Mouse (Mus musculus) urinary bladder, postnatal 4 days (tissue): ENCODE measurements around the gene Txndc12.
A peak's percentile ranks its signal among the peaks of the same experiment; 100 is the strongest.

Experiments used
- DNase-seq, 2 experiments: peaks; one replicate each; pipeline ENCODE4 v3.0.0; 2021 to 2022; ENCODE audit warnings: low spot score in 2 of 2

The Txndc12 gene

DNA sequence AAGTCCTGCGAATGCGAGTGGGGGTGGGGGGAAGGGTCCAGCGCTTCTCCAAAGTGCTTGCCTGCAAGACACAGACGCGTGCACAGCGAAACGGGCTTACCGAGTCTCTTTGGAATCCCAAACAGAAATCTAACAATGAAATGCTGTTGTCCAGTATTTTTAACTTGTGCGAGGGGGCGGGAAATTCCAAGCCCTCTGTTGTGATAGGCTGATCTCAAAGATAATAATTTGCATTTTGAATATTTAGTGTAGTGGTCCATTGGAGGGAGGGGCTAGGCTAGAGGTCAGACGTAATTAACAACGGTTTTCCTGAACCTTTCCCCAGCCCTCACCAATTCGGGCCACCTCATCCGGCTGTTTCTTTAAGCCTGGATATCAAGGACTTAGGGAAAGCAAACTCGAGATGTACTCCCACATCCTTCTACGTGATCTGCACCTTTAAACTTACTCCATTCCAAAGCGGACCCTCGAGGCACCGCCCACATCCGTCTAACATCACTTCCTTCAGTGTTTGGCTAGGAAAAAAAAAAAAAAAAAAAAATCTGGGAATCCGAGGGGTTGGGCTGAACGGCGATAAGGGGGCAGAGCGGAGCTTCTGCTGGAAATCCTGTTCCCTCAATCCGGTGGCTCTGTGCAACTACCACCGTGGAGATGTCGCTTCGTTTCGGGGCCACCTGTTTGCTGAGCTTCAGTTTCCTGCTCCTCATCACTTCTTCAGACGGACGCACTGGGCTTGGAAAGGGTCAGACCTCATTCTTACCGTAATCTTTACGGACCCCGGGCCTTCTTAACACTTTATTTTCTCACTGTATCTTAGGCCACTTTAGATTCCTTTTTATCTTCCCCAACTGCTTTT is at the start of gene Txndc12:
Gene Txndc12 (plus strand): TSS at position 487 of the 856 bp plus-strand sequence.
- DNase-seq, result peak; percentile 76 to 77

DNA sequence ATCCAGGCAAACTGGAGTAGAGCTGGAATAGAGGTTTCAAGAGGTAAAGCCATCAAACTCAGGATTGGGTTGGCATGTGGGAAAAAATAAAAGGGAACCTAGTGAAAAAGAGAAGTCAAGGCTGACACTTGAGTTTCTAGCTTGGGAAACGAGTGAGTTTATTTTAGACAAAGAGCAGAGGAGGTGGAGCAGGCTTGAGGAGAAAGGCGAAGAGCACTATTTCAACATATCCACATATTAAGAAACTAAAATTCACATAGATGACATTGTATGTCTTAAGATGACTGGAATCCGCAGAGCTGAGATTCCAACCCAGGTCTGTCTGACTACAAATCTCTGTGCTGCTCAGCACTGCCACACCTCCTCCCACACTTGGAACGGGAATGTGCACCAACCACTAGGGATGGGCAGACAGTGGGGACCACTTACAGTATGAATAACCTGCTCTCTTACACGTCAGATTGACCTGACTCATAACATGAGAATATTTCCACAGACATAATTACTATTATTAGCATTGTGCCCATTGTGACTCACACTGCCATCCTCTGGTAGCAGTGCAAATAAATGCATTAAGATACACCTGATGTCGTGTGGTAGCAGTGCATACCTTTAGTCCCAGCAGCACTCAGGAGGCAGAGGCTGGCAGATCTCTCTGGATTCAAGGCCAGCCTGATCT is 45.0 kb upstream of the Txndc12 start:
- DNase-seq, result no peak

DNA sequence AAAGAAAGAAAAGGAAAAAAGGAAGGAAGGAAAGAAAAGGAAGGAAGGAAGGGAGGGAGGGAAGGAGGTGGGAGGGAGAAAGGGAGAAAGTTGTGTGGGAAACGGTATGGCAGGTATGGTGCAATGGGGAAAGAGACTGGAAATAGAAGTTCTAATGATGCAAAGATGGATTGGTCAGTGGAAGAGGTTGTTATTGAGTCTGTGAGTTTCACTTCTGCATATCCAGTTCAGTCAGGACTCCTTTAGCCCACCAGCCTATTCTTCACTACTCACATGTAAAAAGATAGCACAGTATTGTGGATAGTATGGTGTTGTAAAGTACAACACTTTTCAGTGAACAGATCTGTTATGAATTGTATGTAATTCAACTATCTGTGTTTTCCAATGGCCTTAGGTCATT is 43.9 kb upstream of the Txndc12 start:
- no peak for DNase-seq

DNA sequence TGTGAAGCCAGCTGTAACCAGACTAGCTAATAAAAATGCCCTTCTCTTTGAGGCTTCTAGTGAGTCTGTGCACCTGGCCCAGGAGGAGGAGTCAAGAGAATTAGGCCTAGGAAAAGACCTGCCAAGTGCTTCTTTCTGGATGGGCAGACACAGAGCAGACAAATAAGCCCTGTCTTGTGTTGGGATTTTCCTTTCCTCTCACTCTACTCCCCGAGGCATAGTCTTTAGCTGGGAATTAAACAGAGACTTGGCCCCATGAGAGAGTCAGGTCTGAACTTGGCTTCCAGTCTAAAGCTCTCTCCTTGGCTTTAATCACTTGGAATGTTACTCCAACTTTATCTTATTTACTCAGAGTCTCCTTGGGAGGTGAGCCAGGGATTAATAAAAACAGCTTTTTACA is 40.5 kb upstream of the Txndc12 start:
- no peak for DNase-seq

DNA sequence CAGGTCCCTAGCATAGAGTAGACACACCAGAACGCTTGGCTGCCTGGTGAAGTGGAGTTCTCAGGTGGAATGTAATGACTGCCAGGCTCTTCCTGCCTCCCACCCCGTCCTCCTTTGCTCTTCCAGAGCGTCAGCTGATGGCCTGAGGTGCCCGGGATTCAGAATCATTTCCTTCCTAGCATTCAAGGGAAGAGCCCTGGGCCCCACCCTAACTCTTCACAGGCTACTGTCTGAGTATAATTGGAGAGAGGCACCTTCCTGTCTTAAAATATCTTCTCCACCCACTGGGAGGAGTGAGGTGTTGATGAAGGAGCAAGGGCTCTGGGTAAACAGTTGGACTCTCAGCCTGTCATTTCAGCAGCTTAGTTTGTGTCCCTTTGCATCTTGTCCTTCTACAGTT is 37.7 kb upstream of the Txndc12 start:
- DNase-seq, result no peak

DNA sequence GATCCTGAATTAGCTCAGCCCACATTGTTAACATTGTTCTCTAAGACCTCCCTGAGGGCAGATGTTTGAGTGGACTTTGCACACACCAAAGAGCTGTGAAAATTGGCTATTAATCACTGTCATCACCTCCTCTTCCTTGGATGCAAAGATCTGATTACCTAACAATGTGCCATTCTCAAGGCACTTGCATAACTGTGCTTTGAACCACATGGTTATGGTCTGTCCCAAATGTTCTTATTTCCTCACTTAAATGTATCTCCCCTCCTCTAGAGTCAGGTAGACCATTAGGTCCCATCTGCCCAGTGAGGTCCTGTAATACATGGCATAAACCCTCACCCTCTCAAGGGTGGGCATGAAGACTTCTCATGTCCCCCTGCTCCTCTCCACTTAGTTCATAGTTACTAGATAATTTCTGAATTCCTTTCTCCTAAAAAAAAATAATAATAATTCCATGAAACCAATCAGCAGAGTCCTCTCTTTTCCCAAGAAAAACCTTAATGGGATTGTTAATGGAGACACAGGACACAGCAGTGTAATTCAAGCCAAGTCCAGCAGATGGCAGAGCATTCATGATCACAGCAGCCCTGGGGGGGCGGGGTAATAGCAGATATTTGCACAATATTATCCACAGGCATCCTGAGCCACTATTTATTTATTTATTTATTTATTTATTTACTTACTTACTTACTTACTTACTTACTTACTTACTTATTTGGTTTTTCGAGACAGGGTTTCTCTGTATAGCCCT is 36.1 kb upstream of the Txndc12 start:
- peak; percentile 26 to 71 for DNase-seq

DNA sequence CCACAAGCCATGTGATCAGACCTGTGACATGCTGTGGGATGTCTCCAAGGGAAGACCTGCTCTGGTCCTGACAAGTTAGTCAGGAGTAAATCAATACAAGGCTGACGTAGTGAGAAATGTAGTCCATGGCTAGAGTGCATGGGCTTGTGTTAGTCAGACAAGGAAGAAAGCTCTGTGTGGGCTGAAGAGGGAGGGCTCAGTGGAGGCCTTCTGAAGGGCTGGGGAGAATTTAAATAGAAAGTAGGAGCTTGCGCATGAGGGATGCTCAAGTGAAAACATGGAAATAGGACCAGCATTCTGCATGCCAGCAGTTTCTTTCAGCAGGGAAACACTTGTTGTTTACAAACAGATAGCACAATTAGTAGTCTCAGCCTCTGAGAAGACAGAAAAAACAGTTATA is 30.9 kb upstream of the Txndc12 start:
- DNase-seq, result no peak

DNA sequence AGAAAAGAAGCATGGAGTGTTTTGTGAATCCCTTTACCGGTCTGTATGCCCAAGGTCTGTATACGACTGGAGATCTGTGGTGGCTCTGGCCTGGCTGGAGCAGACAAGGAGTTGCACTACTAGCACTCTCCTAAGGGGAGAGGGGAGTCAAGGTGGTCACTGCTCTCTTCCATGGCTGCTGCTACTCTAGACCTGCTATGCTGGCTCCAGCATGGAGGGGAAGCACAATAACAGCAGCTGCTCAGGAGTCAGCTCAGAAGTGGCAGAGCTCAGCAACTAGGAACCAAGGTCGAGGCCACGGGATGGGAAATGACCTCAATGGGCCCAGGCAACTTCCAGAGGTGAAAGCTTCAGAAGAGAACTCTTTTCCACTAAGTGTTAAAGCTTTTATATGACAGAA is 23.3 kb upstream of the Txndc12 start:
- no peak for DNase-seq

DNA sequence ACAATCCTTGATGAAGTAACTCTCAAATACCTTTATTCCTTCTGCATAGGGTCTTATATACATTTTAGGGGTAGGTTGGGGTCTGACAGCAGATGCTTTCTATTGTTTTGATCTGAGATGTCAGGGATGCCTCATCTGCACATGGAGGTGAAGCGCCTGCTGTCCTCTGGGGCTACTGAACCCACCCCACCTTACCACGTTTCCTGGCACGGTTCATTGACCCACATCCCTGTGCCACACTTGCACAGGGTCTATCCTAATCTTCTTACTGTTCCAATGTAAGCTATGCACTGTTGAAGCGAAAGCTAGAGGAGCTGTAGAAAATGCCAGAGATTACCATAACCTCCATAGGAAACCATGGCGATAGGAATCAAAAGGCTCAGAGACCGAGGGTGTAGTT is 22.9 kb upstream of the Txndc12 start:
- no peak for DNase-seq

DNA sequence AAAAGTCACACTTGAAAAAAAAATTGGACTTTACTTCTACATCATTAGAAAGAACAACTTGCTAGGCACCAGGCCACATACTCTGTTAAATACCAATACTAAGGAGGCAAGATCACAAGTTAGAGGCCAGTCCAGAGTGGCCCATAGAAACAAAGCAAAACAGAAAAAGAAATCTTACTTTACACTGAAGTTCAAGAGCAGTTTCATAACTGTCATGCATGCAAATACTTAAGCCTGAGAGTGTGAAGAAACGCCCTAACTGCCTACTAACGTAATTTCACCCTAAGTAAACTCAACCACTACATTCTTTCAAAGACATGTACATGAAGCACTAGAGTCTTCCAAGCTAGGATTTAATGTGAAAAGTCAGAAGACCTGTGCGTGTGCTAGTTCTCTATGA is 8.7 kb upstream of the Txndc12 start:
- no peak for DNase-seq

DNA sequence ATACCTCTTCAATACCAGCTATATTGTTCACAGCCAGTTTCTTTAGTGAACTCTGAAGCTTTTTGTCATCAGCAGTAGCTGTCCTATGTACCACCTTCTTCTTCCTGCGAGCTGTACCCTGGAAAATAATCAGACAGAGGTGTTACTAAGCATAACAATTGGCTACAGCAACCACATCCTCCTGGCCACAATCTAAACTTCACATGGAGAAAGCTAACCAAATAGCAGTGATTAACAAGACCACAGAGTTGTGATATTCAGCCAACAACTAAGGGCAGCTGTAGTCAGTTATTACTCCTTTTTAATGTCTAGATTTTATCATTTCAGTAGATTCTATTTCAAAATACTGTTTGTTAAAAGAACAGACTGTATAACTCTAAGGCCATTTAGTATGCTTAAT is 8.3 kb upstream of the Txndc12 start:
- no peak for DNase-seq

DNA sequence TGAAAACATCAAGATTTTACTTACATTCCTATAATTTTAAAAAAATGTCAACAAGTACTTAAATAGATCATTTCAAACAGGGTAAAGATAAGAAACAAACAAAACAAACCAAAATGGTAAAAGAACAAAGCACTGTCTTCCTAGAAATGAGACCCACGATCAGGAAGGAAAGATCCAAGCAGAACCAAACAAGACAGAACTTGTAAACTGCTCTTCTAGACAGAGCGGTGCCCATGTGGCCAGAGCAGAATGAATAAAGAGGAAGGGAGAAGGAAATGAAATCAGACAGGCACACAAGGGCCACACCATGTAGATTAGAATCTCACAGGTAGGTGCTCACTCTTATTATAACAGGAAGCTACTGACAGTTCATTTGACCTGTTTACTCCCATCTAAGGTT is 7.8 kb upstream of the Txndc12 start:
- no peak for DNase-seq

DNA sequence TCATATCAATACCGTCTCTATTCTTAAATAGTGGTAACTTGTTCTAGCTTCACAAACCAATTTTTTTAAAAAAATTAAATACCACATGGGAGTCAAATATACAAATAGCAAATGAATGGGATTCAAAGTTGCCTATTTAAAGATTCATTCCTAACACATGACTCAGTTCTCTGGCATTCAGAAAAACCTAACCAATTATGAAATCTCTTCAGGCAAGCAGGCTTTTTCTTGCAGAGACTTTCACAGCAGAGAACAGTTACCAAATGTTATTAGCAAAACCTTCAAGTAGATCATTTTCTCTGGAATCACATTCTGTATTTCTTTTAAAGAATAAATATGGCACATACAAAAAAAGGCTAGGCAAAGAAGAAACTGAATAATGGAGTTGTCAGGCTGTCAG is 3.7 kb upstream of the Txndc12 start:
- no peak for DNase-seq

DNA sequence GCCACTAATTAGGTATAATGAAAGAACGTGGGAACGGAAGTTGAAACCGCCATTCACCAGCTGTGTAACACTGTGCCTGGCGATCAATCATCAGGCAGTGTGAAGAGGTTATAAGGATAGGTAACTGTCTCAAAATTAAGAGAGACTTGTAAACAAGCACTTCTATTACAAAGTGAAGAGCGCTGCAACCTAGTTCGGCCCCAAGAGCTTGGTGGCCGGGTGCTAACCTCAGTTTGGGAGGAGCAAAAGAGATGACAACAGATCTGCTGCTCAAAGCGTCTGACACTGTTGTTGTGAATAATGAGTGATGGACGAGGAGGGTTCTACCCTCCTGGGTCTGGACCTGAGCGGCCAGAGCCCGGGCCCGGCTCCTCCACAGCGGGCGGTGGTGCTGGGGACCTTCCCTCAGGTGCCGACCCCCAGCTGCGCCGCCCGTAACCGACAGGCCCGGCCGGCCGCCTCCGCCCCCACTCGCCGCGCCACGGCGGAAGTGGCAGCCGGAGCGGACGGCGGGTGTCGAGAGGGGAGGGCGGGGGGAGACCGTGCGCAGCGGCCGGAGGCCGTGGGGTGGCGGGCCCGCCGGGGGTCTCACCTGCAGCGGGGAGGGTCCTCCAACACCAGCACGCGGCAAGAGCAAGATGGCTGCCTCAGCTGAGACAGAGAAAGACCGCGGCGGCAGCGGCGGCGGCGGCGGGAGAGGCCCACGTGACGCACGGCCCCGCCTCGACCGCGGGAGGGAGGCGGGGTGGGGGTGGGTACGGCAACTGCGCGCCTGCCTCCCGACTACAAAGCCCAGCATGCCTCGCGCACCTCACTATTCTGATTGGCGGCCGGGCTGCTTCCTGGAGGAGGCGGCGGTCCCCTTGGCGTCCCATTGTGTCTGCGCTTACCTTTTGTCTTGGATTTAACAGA is 1.2 kb upstream of the Txndc12 start, which contains the start of gene Btf3l4:
Gene Btf3l4 (minus strand): TSS at position 699 of the 912 bp plus-strand sequence.
- peak; percentile 87 to 90 for DNase-seq

DNA sequence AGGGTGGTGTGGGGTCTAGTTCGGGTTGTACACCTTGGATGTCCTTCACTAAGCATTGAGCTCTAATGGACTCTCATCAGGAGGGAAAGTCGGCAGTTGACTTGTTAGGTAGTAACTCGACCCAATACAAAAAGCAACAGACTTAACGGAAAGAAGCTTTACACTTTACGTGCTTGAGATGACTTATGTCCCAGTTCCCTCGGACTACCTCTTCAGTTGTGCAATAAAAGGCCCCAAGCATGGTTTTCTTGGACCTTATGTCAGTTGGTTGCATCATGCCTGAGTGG is 630 bp upstream of the Txndc12 start:
- no peak for DNase-seq

DNA sequence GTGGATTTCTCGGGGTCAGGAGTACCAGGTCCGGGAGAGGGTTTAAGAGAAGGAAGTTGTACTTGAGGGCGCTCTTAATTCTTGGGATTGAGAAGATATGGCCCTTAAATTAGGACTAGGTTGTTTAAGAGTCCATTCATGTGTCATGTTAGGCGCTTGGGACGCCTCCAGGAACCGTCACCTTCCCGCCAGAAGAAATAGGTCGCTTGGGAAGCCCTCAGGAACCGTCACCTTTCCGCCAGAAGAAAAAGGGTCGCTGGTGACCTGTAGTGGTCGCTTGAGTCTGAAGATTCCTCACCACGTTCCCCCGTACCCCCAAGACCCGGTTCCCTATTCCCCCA is 540 bp downstream of the Txndc12 start:
- DNase-seq, result no peak

DNA sequence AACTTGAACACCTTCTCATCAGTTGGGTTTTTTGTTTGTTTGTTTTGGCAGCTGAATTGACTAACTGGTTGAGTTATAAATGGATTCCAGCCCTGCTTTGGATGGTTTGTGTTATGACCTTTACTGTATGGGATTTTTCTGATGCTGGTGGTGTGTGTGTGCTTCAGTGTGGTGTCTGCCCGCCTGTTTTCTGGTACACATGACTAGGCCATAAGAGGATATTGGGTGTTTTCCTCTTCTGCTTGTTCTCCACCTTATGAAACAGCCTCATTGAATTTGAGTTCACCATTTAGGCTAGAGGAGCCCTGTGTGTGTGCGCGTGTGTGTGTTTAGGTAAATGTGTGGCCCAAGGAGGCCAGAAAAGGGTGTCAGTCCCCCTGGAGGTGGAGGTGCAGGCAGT is 1.1 kb downstream of the Txndc12 start:
- DNase-seq, result no peak

DNA sequence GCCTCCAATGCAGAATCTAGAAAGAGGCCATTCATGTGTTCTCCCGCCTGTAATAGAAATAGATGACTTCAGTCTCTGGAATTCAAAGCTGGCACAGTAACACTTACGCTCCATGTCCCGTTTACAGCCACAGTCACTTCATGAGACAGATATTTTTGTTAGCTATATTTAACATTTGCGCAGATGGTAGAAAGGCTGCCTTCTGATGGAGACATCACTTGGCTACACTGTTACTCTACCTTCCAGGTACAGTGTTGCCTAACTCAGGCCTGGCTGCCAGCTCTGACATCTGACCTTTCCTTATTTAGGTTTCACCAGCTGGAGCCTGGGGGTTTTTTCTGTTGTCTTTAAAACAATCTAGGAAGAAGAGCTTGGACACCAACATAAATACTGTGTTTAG is 3.6 kb downstream of the Txndc12 start:
- no peak for DNase-seq

DNA sequence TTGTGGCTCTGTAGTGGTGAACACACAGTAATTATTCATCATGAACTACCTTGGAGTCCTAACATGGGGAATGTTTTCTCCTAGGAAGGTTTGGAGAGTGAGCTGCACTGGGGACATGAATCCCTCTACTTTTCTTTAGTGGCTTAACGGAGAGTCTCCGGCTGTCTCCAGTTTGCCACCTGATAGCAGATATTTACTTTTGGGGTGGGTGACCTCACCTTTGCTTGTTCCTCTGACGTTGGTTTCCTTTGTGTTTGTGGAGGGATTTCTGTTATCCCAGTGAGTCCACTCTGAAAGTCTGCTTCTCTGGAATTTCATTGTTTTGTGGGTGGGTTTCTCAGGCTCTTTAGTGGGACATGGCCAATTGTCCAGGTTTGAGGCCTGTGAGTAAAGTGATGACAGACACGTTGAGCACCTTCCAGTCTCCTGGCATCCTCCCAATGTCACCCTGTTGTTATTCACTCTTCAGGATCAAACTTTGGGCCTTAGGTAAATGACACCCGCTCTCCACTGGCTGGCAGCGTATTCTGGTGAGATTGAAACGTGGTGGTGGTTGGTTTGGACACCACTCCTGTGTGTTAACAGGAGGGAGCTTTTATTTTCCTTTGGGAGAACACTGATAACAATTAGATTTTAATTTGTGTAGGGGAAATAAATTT is 7.6 kb downstream of the Txndc12 start:
- DNase-seq, result no peak

DNA sequence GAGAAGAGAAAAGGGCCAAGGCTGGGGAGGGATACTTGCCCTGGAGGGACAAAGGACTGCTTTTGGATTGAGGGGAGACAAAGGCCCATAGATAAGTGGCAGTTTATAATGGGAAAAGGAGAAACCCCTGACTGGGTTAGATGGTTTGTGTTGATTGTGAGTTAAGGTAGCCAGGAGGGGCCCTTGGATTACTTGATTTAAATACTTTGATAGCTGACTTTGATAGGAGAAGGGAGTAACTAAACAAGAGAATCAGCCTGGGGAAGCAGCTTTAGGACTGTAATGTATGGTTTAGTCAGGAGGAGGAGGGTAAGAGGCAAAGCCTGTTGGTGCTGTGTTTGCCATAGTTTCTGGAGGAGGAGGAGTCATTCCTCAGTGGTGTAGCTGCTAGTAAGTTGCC is 8.9 kb downstream of the Txndc12 start:
- no peak for DNase-seq

DNA sequence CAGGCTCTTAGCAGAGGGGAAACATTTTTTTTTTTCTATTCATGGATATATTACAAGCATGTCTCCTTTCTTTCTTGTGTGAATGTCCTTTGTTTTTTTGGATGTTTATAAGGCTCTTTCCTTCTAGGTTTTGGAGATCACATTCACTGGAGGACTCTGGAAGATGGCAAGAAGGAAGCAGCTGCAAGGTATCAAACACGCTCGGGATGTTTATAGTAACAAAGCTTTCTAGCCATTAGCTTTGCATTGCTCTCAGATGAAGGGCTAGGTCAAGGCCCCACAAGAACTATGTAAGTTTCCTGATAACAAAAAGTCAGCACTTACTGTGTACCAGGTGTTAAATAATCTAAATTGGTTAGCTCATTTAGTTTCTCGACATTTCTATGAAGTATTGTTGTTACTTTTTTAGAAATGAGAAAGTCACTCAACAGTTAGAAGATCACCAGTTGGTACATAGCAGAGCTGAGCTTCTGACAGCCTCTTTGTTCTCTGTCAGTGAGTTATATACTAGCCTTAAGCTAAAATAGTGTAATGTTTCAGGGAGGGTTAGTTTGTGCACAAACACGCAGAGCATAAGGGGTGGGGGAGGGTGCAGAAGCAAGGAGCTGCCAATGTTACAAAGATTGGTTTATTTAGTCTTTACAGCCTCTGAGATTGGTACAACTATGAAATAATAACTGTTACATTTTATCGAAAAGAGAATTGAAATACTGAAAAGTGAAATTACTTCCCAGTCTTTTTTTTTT is 11.6 kb downstream of the Txndc12 start:
- DNase-seq, result no peak
